Mouse (Mus musculus) ES-E14 (cell line): ENCODE measurements around the gene Vps37c.

Experiments used
- HCFC1 ChIP-seq: IDR thresholded peaks from 2 replicates; pipeline ENCODE4 v1.6.1; 2012; ENCODE audit warnings: low read length, inconsistent platforms, borderline replicate concordance; ENCODE audit not compliant: insufficient read depth
- ZC3H11A ChIP-seq: IDR thresholded peaks from 2 replicates; pipeline ENCODE4 v1.6.1; 2012; ENCODE audit warnings: low read depth, mild to moderate bottlenecking, inconsistent platforms, low read length, borderline replicate concordance
- ZNF384 ChIP-seq: IDR thresholded peaks from 2 replicates; pipeline ENCODE4 v1.6.1; 2012; ENCODE audit warnings: low read depth, low read length, inconsistent platforms

DNA sequence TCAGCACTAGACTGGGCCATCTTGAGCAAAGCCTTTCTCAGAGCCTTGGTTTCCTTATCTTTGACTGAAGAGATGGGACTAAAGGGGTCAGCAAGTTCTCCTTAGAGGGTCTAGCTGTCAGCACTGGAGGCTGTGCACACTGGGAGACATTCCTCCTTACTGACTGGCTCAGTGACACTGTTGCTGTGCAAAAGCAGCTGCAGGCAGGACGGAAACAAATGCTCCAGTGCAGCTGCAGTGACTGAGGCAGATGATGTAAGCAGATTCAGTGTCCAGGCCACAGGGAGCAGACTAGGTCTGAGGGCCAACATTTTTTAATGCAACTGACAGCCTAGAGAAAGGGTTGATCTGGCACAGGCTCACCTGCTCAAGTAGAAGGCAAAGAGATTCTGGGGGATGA, 15.3 kb upstream of the Vps37c start:
- TF ChIP-seq ZC3H11A = no peak
- no peak for TF ChIP-seq HCFC1
- no peak for TF ChIP-seq ZNF384
